Mouse (Mus musculus) retina, postnatal 1 day (tissue): ENCODE measurements around the gene Arhgap5.
"Not testable (repeated sequence)": the region's sequence is repeated elsewhere in the genome, so short reads cannot be mapped to it uniquely, and the experiment has no call there.

ENCODE experiments used
- DNase-seq: peaks from one replicate; pipeline ENCODE4 v3.0.0-alpha.2; 2012

The Arhgap5 gene

GRCm38 (mm10) chr12:52544532-52544931 is 40.8 kb downstream of the Arhgap5 start:
- DNase-seq, result no peak

- DNase-seq, result no peak
Observed at GRCm38 (mm10) chr12:52552085-52552484, 48.3 kb downstream of the Arhgap5 start.

- DNase-seq, result no peak
Observed at GRCm38 (mm10) chr12:52555188-52555876, 51.6 kb downstream of the Arhgap5 start.

GRCm38 (mm10) chr12:52565654-52566053 is 61.9 kb downstream of the Arhgap5 start:
- no peak for DNase-seq

GRCm38 (mm10) chr12:52573371-52573770 is 69.6 kb downstream of the Arhgap5 start:
- DNase-seq, result no peak

GRCm38 (mm10) chr12:52586466-52586865 is 82.7 kb downstream of the Arhgap5 start:
- not testable (repeated sequence) for DNase-seq

- peak; percentile 11 for DNase-seq
Observed at GRCm38 (mm10) chr12:52587473-52588010, 83.8 kb downstream of the Arhgap5 start.

- DNase-seq, result no peak
Observed at GRCm38 (mm10) chr12:52595389-52596185, 91.8 kb downstream of the Arhgap5 start.

GRCm38 (mm10) chr12:52602471-52602870 is 98.7 kb downstream of the Arhgap5 start:
- peak; percentile 18 for DNase-seq

GRCm38 (mm10) chr12:52602883-52603694 is 99.3 kb downstream of the Arhgap5 start:
- peak; percentile 97 for DNase-seq

GRCm38 (mm10) chr12:52603695-52604255 is 100.0 kb downstream of the Arhgap5 start:
- DNase-seq, result no peak

GRCm38 (mm10) chr12:52604256-52604991 is 100.7 kb downstream of the Arhgap5 start:
- DNase-seq, result peak; percentile 97

GRCm38 (mm10) chr12:52604992-52605652 is 101.3 kb downstream of the Arhgap5 start:
- DNase-seq, result no peak

- no peak for DNase-seq
Observed at GRCm38 (mm10) chr12:52607411-52607810, 103.6 kb downstream of the Arhgap5 start.

GRCm38 (mm10) chr12:52615703-52616102 is 111.9 kb downstream of the Arhgap5 start:
- DNase-seq, result no peak

- no peak for DNase-seq
Observed at GRCm38 (mm10) chr12:52618418-52619040, 114.8 kb downstream of the Arhgap5 start.

GRCm38 (mm10) chr12:52619644-52620043 is 115.9 kb downstream of the Arhgap5 start:
- no peak for DNase-seq
